Mouse (Mus musculus): ENCODE data around the gene Prlhr.

Prlhr gene

GRCm38 (mm10) chr19:60468254-60468762, at the start of gene Prlhr:
Prlhr (minus strand) TSS chr19:60468304.
- DNase-seq, result peak in 1 of 2 experiments; percentile 9

- no peak for DNase-seq
These were observed 47.0 kb upstream of the Prlhr start for GRCm38 (mm10) chr19:60515064-60515463.

GRCm38 (mm10) chr19:60513431-60513830, 45.3 kb upstream of the Prlhr start:
- no peak for DNase-seq

- DNase-seq, result no peak
These were observed 32.1 kb upstream of the Prlhr start for GRCm38 (mm10) chr19:60500209-60500608.

GRCm38 (mm10) chr19:60497171-60497570, 29.1 kb upstream of the Prlhr start:
- DNase-seq, result no peak

- no peak for DNase-seq
These were observed 27.7 kb upstream of the Prlhr start for GRCm38 (mm10) chr19:60495772-60496171.

- DNase-seq, result peak; percentile 12 to 17
These were observed 21.5 kb upstream of the Prlhr start for GRCm38 (mm10) chr19:60489566-60489965.

- DNase-seq, result no peak
These were observed 17.2 kb upstream of the Prlhr start for GRCm38 (mm10) chr19:60485261-60485660.

GRCm38 (mm10) chr19:60478859-60479258, 10.8 kb upstream of the Prlhr start:
- DNase-seq, result no peak

- DNase-seq, result no peak
These were observed 9.7 kb upstream of the Prlhr start for GRCm38 (mm10) chr19:60477788-60478187.

GRCm38 (mm10) chr19:60468846-60469245, 742 bp upstream of the Prlhr start:
- DNase-seq, result peak in 1 of 2 experiments; percentile 12

- DNase-seq, result no peak
These were observed 506 bp downstream of the Prlhr start for GRCm38 (mm10) chr19:60467588-60468007.

GRCm38 (mm10) chr19:60466953-60467570, 1.0 kb downstream of the Prlhr start:
- DNase-seq, result peak; percentile 73 to 84

- DNase-seq, result no peak
These were observed 2.4 kb downstream of the Prlhr start for GRCm38 (mm10) chr19:60465726-60466125.

GRCm38 (mm10) chr19:60463896-60464295, 4.2 kb downstream of the Prlhr start:
- peak; percentile 71 to 86 for DNase-seq

GRCm38 (mm10) chr19:60463440-60463839, 4.7 kb downstream of the Prlhr start:
- DNase-seq, result no peak

GRCm38 (mm10) chr19:60461476-60461875, 6.6 kb downstream of the Prlhr start:
- DNase-seq, result peak in 1 of 2 experiments; percentile 29

- no peak for DNase-seq
These were observed 8.4 kb downstream of the Prlhr start for GRCm38 (mm10) chr19:60459680-60460079.

- DNase-seq, result no peak
These were observed 9.0 kb downstream of the Prlhr start for GRCm38 (mm10) chr19:60459071-60459470.

GRCm38 (mm10) chr19:60455791-60456190, 12.3 kb downstream of the Prlhr start:
- DNase-seq, result no peak

GRCm38 (mm10) chr19:60440531-60440930, 27.6 kb downstream of the Prlhr start:
- no peak for DNase-seq

- no peak for DNase-seq
These were observed 28.0 kb downstream of the Prlhr start for GRCm38 (mm10) chr19:60440083-60440482.

- DNase-seq, result peak; percentile 10 to 40
These were observed 30.4 kb downstream of the Prlhr start for GRCm38 (mm10) chr19:60437566-60438241.

Measured in cerebellum, postnatal 25 days (tissue).